Mouse (Mus musculus) embryonic fibroblast, embryonic 13.5 days (primary cell): ENCODE results near the gene Dlx3.

Experiments
- CTCF ChIP-seq: IDR thresholded peaks from 2 replicates; pipeline ENCODE4 v1.5.1; 2011; ENCODE audit warnings: mild to moderate bottlenecking, control low read depth, low read length, moderate library complexity, borderline replicate concordance; ENCODE audit not compliant: insufficient read depth
- POLR2A ChIP-seq: IDR thresholded peaks from 2 replicates; pipeline ENCODE4 v1.6.1; 2011; ENCODE audit warnings: low read depth, mild to moderate bottlenecking, control low read depth, low read length, moderate library complexity

- TF ChIP-seq POLR2A (no peak), CTCF (no peak)
These were observed 44.5 kb upstream of the Dlx3 start for GRCm38 (mm10) chr11:95075197-95076040.
